Mouse (Mus musculus) urinary bladder, postnatal 14 days (tissue): ENCODE results near the gene Fam107a.

ENCODE experiments used
- DNase-seq: peaks from one replicate; pipeline ENCODE4 v3.0.0; 2021; ENCODE audit warnings: low spot score

Gene Fam107a

DNA sequence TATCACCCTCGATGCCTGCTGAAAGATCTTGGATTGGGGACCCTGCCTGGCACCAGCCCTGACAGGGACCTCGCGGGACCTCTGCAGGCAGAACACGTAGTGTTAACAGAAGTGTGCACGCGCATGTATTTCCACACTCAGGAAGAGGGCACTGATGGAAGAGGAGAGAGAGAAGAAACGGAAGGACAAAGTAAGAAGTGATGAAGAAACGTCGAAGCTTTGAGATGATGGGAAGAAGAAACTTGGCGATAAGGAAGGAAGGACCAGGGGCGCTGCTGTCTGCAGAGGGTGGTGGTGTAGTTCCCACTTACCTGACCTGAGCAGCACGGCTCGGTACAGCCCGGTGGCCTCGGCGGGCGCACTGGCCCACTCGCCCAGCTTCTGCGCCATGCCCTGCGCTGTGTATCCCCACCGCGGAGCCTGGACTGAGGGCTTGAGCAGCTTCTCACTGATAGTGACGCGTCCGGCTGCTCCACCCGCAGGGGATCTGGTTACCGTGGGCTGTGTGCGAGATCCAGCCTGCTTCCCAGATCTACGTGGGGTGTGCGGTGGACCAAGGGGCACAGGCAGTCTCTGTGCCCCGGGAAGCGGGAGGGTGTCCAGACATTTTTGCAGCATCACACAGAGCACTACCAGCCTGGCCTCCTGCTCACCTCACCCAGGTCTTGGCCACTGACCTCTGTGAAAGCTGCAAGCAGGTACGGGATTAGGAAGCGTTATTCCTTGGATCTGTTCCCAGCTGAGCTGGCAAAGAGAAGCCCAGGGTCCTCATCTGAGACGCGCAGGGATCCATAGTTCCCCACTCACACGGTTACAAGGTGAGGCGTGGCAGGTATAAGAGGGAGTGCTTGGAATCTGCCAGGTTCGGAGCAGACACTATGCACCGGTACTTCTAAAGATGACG lies at the start of gene Fam107a:
Gene Fam107a (minus strand): TSS at position 830 of the 904 bp plus-strand sequence.
- no peak for DNase-seq

DNA sequence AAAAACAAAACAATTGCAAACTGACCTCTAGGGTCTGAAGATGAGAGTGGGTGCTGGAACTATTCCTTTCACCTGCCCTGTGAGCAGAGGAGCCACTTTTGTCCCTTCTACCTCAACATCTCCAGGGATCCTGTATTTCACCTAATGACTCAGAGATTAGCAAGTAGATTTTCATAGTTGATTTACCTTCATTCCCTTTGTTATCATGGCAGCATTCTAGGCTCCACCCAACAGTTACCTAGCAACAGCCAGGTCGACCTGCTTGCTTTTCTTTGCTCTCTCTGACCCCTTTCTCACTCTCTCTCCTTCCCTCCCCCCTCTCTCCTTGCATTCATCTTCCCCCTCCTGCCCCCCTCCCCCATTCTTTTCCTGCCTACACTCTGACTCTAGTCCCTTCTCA lies 49.3 kb upstream of the Fam107a start:
- DNase-seq: peak; percentile 34

- DNase-seq: no peak
Measured at GRCm38 (mm10) chr14:8365833-8366232, 48.0 kb upstream of the Fam107a start.

DNA sequence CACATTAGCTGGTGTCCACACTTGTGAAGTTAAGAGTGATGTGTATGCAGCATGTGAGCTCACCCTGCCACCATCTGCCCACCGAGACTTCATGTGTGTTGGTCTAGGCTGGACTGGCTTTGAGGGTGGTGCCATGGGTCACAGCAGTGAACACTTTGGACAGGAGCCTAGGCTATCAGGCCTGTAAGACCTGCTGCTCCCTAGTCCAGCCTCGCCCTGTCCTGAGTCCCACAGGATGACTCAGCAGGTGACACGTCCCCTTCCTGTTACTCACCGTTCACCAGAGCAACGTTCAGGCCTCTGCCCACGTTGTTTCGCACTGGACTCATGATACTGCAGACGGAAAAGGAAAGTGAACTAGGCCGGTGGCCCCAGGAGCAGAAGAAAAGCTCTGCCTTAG lies 39.0 kb upstream of the Fam107a start:
- peak; percentile 74 for DNase-seq

GRCm38 (mm10) chr14:8355999-8356501 lies 38.2 kb upstream of the Fam107a start:
- DNase-seq: peak; percentile 78

DNA sequence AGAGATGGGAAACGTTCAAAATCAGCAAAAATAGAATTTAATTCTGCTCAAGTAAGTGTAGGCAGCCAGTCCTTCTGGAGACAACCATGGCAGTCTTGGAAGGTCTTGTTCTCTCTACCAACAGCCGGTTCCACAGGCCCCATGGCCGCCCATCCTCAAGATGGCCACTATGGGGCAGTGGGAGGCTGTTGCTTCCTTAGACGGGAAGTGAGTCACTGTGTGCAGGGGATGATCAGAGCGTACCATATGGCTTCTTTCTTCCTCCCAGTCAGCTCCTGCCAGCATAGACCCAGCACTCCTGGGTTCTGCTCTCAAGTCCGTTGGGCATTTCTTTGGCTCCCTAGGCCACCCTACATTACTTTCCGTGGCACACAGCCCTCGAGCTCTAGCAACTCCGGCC lies 31.1 kb upstream of the Fam107a start:
- no peak for DNase-seq

DNA sequence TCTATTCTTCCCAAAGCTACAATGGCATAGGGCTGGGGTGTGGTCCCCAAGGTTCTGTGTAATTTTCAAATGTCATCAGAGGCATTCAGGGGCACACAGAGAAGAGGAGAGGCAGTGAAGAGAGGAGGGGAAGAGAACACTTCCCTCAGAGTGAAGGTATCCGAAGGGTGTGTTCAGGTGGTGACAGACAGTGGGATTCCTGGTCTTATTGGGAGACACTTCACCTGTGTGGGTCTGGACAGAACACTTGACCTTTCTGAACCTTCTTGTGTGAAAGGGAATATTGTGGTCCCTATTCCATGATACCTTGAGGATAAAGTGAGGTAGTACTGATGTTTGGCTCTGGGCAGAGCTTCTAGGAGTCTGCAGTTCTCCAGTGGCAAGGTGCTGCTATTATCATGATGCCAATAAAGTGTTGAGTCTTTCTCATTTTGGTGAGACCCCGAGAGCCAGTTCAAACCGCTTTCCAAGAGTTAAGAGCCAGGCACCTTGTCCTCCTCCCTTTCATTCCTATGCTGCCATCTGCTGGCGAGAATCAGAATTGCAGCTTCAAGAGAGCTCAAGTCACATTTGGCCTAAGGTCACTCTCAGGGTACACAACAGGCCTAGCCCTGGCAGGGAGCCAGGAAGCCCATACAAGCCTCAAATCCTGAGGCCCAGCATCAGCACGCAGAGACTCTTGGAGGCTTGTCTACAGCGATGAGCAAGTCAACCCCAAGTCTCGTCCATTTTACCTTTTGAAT lies 28.6 kb upstream of the Fam107a start:
- DNase-seq: peak; percentile 86

DNA sequence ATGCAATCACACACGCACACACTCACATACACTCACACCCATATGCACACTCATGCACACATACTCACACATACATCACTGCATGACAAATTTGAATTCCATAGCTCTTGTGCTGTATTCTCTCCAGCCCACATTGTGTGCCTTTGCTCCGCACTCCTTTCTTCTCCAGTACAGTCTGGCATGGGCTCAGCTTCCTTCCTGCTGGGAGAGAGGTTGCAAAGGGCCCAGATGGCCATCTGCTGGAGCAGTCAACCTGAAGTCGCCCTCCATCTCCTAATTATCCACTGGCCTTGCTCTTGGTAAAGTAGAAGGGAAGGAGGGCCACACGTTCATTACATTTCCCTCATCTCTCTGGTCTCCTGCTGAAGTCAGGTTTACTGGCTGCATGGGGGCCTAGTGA lies 27.7 kb upstream of the Fam107a start:
- no peak for DNase-seq

- no peak for DNase-seq
Measured at GRCm38 (mm10) chr14:8342509-8343106, 24.8 kb upstream of the Fam107a start.

DNA sequence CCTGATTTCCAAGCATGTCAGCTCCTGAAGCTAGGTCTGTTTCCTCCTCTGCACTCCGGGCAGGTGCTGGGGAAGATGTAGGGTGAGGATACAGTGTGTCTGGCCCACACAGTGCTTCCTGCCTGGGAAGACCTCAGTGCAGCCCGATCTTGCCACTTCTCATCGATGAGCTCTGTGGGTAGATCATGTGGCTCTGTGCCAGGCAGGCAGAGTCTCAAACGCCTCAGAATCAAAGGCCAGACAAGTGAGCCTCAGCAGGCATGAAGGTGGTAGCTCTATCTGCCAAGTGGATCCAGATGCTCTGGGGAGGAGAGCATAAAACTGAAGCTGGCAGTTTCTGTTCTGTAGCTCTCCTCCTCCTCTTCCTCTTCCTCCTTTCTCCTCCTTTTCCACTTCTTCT lies 22.4 kb upstream of the Fam107a start:
- DNase-seq: no peak

GRCm38 (mm10) chr14:8335947-8336346 lies 18.1 kb upstream of the Fam107a start:
- DNase-seq: no peak

DNA sequence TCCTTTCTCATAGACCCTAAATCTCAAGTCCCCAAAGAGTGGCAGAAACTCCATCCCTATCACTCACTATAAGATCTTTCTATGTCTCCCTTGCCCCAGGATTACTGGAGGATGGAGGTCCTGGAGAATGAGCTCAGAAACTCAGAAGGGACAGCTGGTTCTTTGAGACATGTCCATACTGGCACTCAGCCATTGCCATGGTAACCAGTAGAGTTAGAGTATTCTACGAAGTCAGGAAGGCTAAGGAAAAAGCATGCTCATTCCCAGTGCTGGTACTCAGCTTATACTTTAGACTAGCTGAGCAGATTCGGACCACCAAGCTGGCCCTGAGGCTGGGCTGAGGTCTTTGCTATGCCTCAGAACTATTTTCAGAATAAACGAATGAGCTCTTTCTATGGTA lies 16.7 kb upstream of the Fam107a start:
- DNase-seq: no peak

- no peak for DNase-seq
Measured at GRCm38 (mm10) chr14:8332314-8333252, 14.8 kb upstream of the Fam107a start.

GRCm38 (mm10) chr14:8331307-8331905 lies 13.6 kb upstream of the Fam107a start:
- DNase-seq: no peak

- DNase-seq: no peak
Measured at GRCm38 (mm10) chr14:8330390-8330789, 12.6 kb upstream of the Fam107a start.

DNA sequence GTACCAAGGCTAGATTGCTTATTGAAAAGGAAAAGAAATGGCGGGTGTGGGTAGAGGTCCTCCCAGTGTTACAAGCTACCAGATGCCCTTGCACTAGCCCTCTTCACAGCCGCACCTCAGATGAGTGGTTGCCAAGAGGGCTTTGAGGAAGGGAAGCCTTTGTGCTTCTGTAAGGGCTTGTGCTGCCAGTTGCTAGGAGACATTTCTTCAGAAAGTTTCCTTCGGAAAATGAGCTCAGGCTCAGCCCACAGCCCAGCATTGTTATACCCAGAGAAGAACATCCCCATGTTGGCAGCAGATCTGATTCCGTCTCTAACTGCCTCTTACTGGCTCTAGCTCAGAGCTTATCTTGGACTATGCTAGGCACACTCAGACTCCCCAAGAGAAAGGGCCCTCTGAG lies 11.7 kb upstream of the Fam107a start:
- DNase-seq: no peak

DNA sequence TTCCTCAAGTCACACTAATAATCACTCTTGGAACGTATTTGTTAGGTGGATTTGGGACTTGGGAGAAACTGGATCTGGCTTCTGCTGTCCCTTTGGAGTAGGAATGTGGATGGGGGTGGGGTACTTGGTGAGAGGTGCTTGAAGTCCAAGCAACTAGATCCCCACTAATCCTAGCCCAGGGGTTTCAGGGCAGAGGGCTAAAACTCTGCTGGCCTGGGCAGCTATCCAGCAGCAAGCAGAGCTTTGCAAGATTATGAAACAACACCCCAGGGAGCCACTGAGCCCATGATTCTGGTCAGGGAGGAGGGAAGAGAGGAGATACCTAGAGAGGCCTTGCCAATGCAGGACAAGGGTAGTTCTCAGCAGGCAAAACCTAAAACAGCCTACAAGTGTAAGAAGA lies 9.5 kb upstream of the Fam107a start:
- no peak for DNase-seq

- no peak for DNase-seq
Measured at GRCm38 (mm10) chr14:8326961-8327360, 9.1 kb upstream of the Fam107a start.

DNA sequence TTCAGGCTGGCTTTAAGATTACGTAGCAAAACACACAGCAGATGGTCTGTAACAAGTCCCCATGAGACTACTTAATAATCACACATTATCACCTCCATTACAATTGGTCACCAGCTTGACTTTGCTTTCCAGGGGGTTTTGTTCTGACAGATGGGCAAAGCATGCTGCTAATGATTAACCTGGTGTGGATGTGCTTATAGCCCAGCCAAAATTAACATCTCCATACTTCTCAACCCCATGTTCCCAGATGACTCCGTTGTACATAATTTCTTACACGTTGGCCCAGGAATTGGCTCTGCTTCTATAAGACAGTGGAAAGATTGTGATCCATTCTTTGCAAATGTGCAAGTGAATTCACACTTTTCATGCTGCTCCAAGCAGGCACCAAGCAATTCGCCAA lies 7.9 kb upstream of the Fam107a start:
- no peak for DNase-seq

DNA sequence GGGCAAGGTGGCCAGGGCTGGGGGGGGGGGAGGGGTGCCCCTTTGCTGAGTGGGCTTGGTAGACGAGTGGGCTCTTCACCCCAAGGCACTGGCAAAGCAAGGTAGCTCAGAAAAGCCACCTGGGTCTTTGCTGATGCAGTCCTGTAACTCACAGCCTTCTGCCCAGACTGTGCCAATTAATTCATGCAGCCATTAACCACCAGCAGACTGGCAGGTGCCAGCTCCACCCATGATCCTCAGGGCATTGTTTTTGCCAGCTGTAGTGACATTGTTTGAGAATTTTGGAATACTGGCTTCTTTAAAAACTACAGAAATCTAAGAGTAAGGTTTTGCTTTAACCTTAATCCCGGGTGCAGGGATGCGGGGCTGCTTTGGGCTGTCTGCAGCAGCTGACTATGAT lies 2.7 kb upstream of the Fam107a start:
- no peak for DNase-seq
